In the genomic region with DNA sequence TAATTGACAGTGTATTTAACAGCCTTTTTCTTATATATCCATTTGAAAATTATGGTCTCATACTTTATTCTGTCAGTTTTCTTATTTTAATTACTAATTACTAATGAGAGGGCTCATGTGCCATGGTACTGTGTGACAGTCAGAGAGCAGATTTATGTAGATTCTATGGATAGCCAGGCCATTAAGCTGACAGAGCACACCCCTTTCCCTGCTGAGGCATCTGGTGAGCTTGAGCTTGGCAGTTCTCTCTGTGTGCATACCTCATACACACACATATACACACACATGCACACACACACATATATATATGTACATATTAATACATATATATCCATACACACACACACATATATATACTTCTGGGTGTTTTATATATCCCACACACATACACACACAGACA, we compare ENCODE assay signal across 25 mouse cellular contexts.
"Had no signal": no experiment of that assay in that cellular context is flagged by ENCODE, and none has a peak within 500 bp of the region (broad histone marks: within the 10 kb centered on the region; RNA-seq: fewer than 3 reads in every experiment).

No protein-coding gene starts in this region.

- H3K4me3 ChIP-seq: gastrocnemius, adult 2 months; heart, embryonic 10.5 days; heart, embryonic 12.5 days; hindbrain, embryonic 10.5 days; hindbrain, embryonic 12.5 days; intestine, embryonic 15.5 days; layer of hippocampus, adult 2 months; left cerebral cortex, adult 2 months; limb, embryonic 10.5 days; limb, embryonic 12.5 days had no signal

- H3K27ac ChIP-seq: gastrocnemius, adult 2 months; heart, embryonic 10.5 days; hindbrain, embryonic 10.5 days; hindbrain, embryonic 12.5 days; hindbrain, embryonic 14.5 days; intestine, embryonic 15.5 days; layer of hippocampus, adult 2 months; left cerebral cortex, adult 2 months; limb, embryonic 10.5 days; limb, embryonic 12.5 days had no signal

- H3K36me3 ChIP-seq: heart, embryonic 10.5 days; heart, embryonic 12.5 days; hindbrain, embryonic 10.5 days; hindbrain, embryonic 12.5 days; intestine, embryonic 15.5 days; limb, embryonic 10.5 days; limb, embryonic 12.5 days had no signal

- H3K4me2 ChIP-seq: heart, embryonic 12.5 days; hindbrain, embryonic 12.5 days; hindbrain, embryonic 14.5 days; intestine, embryonic 15.5 days; limb, embryonic 12.5 days had no signal

- H3K9ac ChIP-seq: heart, embryonic 12.5 days; hindbrain, embryonic 12.5 days; hindbrain, embryonic 14.5 days; intestine, embryonic 15.5 days; limb, embryonic 12.5 days had no signal

- H3K4me1 ChIP-seq: heart, embryonic 10.5 days; heart, embryonic 12.5 days; intestine, embryonic 15.5 days; limb, embryonic 10.5 days; limb, embryonic 12.5 days had no signal

- H3K9me3 ChIP-seq: heart, embryonic 10.5 days; heart, embryonic 12.5 days; hindbrain, embryonic 10.5 days; hindbrain, embryonic 12.5 days; intestine, embryonic 15.5 days; limb, embryonic 10.5 days; limb, embryonic 12.5 days had no signal

- DNase-seq: gastrocnemius, adult 2 months; gastrocnemius, postnatal 10 days; gastrocnemius, postnatal 25 days; heart, adult 18-20 months; heart, postnatal 10 days; heart, postnatal 4 days; kidney, adult 18-20 months; kidney, adult 8-10 months; kidney, postnatal 10 days; kidney, postnatal 25 days; kidney, postnatal 4 days; liver had no signal

- ATAC-seq: hindbrain, embryonic 16.5 days; inflammation-experienced regulatory T-cells, adult 6 months; intestine, embryonic 15.5 days; intestine, postnatal 0 days had no signal
